In genomic region chr8:102738961-102739487, GRCm38 (mm10) we compare ENCODE assay signal across 7 mouse cellular contexts. TPM values are rescaled to one million over a fixed set of nuclear protein-coding genes. Genes with fewer than 3 reads are reported as not detected.
DNase-seq lines count a peak whose midpoint lies in the region; ATAC-seq lines count a peak whose summit lies in the region.

No protein-coding gene starts in this region.

- peak; percentile 12 for DNase-seq in brain, embryonic 18.5 days (ENCODE audit: low read depth, low spot score)
- peak; percentile 31 for DNase-seq in cerebellum, adult 9-10 months
- peak; percentile 13 for DNase-seq in heart, postnatal 25 days (ENCODE audit: low spot score)
- peak; percentile 62 for DNase-seq in left cerebral cortex, postnatal 4 days
- no peak for DNase-seq in thymus, postnatal 14 days
- DNase-seq in MN1 (ENCODE audit: low spot score) = no peak

- no peak for ATAC-seq in megakaryocyte progenitor cell, adult 5-6 weeks (replicated peaks; ENCODE audit: poor library complexity)

- intact Hi-C loops in heart, postnatal 25 days (cut with DNase I) = loop anchor here (10.0 kb wide), 1 partner anchor 134 kb away; no protein-coding TSS in a partner anchor
- intact Hi-C loops in left cerebral cortex, postnatal 4 days (cut with DNase I) = no loop called here

RNA-seq across cellular contexts. Expression of gene Cdh11, which starts 46.4 kb away (rescaled TPM):
- total RNA-seq in heart, postnatal 25 days (2021) = 10 to 100 TPM; 16.2 to 19.5 TPM
- 10 to 100 TPM; 82.7 to 89.6 TPM for total RNA-seq in left cerebral cortex, postnatal 4 days (2021)
- total RNA-seq in megakaryocyte progenitor cell, adult 5-6 weeks (2015) = 0.12 TPM in 2 replicates
- total RNA-seq in megakaryocyte progenitor cell, adult 5-6 weeks (2017) = not detected in 2 replicates

Comparison
In these comparisons a context has a peak if more than half of its experiments do, and no peak if none do; other contexts are left out.
1. DNase-seq: peak in brain, embryonic 18.5 days (single experiment), cerebellum, adult 9-10 months (single experiment), heart, postnatal 25 days (single experiment) and left cerebral cortex, postnatal 4 days (single experiment); none in thymus, postnatal 14 days (single experiment) and MN1 (single experiment).
2. RNA of gene Cdh11, which starts 46.4 kb away (total RNA-seq): 82.7 to 89.6 TPM in left cerebral cortex, postnatal 4 days and 16.2 to 19.5 TPM in heart, postnatal 25 days; 0.12 TPM in megakaryocyte progenitor cell, adult 5-6 weeks; every median in the first group is over 10 times any median in the second.